Mouse (Mus musculus) heart, embryonic 12.5 days (tissue): Measurements from ENCODE around the gene Map2k1. TPM values are rescaled to one million over a fixed set of nuclear protein-coding genes. Genes with fewer than 3 reads are reported as not detected.
"Not testable (repeated sequence)": the region's sequence is repeated elsewhere in the genome, so short reads cannot be mapped to it uniquely, and the experiment has no call there.

ENCODE experiments used
- ATAC-seq: fragments of 200-750 bp; cut with Nextera tagmentation; 2 replicates; pipeline ENCODE4 v1.8.0; 2017; ENCODE audit warnings: moderate TSS enrichment, moderate library complexity; ENCODE audit not compliant: insufficient number of reproducible peaks, low FRiP score
- H3K27ac ChIP-seq: fragments of 300-500 bp; sonication (generic); 2 replicates; pipeline ENCODE4 v1.5.1; 2016; ENCODE audit warnings: mild to moderate bottlenecking, moderate library complexity; ENCODE audit not compliant: poor library complexity, severe bottlenecking
- H3K27me3 ChIP-seq: fragments of 300-500 bp; sonication (generic); replicated peaks from 2 replicates; pipeline ENCODE4 v1.6.1; 2016; ENCODE audit warnings: mild to moderate bottlenecking, moderate library complexity
- H3K36me3 ChIP-seq: fragments of 300-500 bp; sonication (generic); 2 replicates; pipeline ENCODE4 v1.6.1; 2016; ENCODE audit warnings: mild to moderate bottlenecking, moderate library complexity
- H3K4me1 ChIP-seq: fragments of 300-500 bp; sonication (generic); replicated peaks from 2 replicates; pipeline ENCODE4 v1.6.1; 2016; ENCODE audit warnings: mild to moderate bottlenecking
- H3K4me2 ChIP-seq: fragments of 300-500 bp; sonication (generic); 2 replicates; pipeline ENCODE4 v1.6.1; 2016; ENCODE audit warnings: mild to moderate bottlenecking, moderate library complexity
- H3K4me3 ChIP-seq: fragments of 300-500 bp; sonication (generic); 2 replicates; pipeline ENCODE4 v1.5.1; 2016; ENCODE audit warnings: mild to moderate bottlenecking
- H3K9ac ChIP-seq: fragments of 300-500 bp; sonication (generic); 2 replicates; pipeline ENCODE4 v1.6.1; 2016; ENCODE audit warnings: mild to moderate bottlenecking, moderate library complexity
- H3K9me3 ChIP-seq: fragments of 300-500 bp; sonication (generic); replicated peaks from 2 replicates; pipeline ENCODE4 v1.6.1; 2016; ENCODE audit warnings: mild to moderate bottlenecking, moderate library complexity
- WGBS: fragments of 180-500 bp; shearing (Covaris S2); methylation state at CpG from one replicate; pipeline ENCODE4 v1.1.7; 2016; 5-methylcytosine and 5-hydroxymethylcytosine counted together
- microRNA-seq: library from miRNA; unstranded; fragments of <30 nt; microRNA quantifications from one replicate; pipeline ENCODE4, GENCODE M21; 2017
- polyA plus RNA-seq: library from polyadenylated mRNA; unstranded; fragments of >200 nt; fragmentation: Nextera tagmentation; extraction: Ambion mirVana; gene quantifications from 2 replicates; pipeline ENCODE4 v1.2.1, GENCODE M21; 2016

Gene Map2k1
- polyA plus RNA-seq, 1 experiment from 2014 or later = 100 TPM

DNA sequence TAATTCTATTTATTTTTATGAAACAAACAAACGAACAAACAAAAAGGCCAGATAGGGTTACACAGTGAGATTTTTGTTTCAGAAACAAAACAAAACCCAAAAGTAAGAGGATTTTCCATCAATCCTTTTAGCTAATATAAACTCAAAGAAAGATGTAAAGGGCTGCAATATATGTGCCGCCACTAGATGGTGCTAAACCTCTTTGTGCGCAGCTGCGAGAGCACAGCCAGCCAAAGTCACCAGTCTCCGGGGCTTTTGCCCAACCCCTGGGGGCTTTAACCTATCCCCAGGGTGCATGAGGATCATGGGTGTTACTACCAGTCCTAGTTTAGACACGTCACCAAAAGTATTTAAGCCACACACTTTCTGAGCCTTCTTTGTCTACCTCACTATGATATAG, 114.5 kb downstream of the Map2k1 start:
- peaks cover 52% of the 10 kb centered on the region for H3K36me3 ChIP-seq
- not testable (repeated sequence) for H3K9me3 ChIP-seq, H3K27ac ChIP-seq, H3K27me3 ChIP-seq, H3K4me2 ChIP-seq, H3K4me3 ChIP-seq, ATAC-seq, H3K9ac ChIP-seq, H3K4me1 ChIP-seq
- WGBS = 5% methylated on average over 6 of the region's 6 CpGs

Small RNA genes within 50 kb of the gene (microRNA-seq; reads per million reads assigned to microRNA genes)
- not detected for gene Gm24106

Other genes with a start within 250 kb of the Map2k1 start
- 56.2 and 62.8 TPM in 2 replicates for gene Smad6, start 231.6 kb downstream of the Map2k1 start, polyA plus RNA-seq
- gene Lctl, start 136.5 kb downstream of the Map2k1 start, polyA plus RNA-seq = 0.14 TPM in 1 of 2 replicates, not detected in the other
- gene Zwilch, start 80.5 kb downstream of the Map2k1 start, polyA plus RNA-seq = 28.0 and 28.6 TPM in 2 replicates
- gene Rpl4, start 80.3 kb downstream of the Map2k1 start, polyA plus RNA-seq = 801 and 832 TPM in 2 replicates
- 21.9 and 23.0 TPM in 2 replicates for gene Snapc5, start 74.4 kb downstream of the Map2k1 start, polyA plus RNA-seq
- gene Uchl4, start 18.4 kb downstream of the Map2k1 start, polyA plus RNA-seq = 2.7 and 2.8 TPM in 2 replicates
- gene Tipin, start 27.9 kb upstream of the Map2k1 start, polyA plus RNA-seq = 130 and 133 TPM in 2 replicates
- 21.2 and 24.3 TPM in 2 replicates for gene Dis3l, start 87.7 kb upstream of the Map2k1 start, polyA plus RNA-seq
- 0.37 and 0.65 TPM in 2 replicates for gene Megf11, start 132.0 kb upstream of the Map2k1 start, polyA plus RNA-seq